Mouse (Mus musculus) cerebellum, postnatal 10 days (tissue): ENCODE results near the gene Ccr9.
"Not testable (repeated sequence)": the region's sequence is repeated elsewhere in the genome, so short reads cannot be mapped to it uniquely, and the experiment has no call there.

Experiments used
- DNase-seq, 2 experiments: peaks; one replicate each; pipeline ENCODE4 v3.0.0; 2021; ENCODE audit warnings: mixed read lengths in 2 of 2

Gene Ccr9

GRCm38 (mm10) chr9:123717186-123718008 is 39.2 kb downstream of the Ccr9 start, which contains the start of gene Lztfl1:
Lztfl1 (minus strand) TSS chr9:123717697.
- peak; percentile 97 to 98 for DNase-seq

DNA sequence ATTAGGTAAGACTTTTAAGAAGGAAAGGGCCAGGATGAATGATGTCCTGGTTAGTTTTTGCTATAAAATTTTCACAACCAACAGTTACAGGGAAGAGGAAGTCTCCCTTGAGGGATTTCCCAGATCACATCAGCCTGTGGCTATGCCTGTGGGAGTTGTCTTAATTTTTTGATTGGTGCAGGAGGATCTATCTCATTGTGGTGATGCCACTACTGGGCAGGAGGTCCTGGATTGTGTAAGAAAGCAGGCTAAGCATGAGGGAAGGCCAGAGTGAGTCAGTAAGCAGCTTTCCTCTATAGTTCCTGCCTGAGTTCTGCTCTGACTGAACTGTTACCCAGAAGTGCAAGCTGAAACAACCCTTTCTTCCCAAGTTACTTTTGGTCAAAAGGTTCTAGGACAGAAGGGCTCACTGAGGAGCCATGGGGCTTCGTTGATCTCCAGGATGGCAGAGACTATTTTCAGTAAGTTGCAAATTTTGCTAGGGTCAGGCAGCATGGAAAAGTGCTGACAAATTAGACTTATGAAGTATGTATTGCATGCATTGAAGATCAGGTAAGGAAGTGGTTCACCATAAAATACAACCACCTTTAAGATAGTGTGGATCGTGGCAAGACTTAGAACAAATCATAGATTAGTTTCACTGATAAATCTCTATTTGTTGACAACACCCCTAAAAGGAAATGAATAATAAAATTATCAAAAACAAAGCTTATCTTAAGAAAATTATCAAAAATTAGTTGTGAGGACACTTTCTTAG is 44.7 kb downstream of the Ccr9 start:
- DNase-seq = no peak

- DNase-seq = no peak
Measured at GRCm38 (mm10) chr9:123731271-123731670, 53.0 kb downstream of the Ccr9 start.

GRCm38 (mm10) chr9:123734133-123734532 is 55.9 kb downstream of the Ccr9 start:
- DNase-seq = no peak

- DNase-seq = no peak
Measured at GRCm38 (mm10) chr9:123740799-123741198, 62.6 kb downstream of the Ccr9 start.

- DNase-seq = not testable (repeated sequence)
Measured at GRCm38 (mm10) chr9:123749687-123750086, 71.4 kb downstream of the Ccr9 start.

DNA sequence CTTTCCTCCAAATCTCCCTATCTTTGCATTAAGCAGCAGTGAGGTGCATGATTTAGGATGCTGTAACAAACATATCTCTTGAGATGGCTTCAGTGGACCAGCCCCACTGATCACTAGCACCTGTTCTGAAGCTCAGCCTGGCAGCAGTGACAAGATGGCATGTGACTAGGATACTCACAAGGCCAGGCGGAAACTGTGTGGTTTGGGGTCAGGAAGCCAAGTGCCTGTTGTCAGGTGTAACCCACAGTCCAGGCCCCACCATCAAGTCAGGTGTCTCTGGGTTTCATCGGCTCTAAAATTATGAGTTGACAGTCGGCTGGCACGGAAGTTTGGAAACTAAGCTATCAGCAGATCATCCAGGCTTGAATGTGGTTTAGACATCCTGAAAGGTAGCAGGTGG is 76.1 kb downstream of the Ccr9 start:
- DNase-seq = no peak

GRCm38 (mm10) chr9:123756752-123757151 is 78.5 kb downstream of the Ccr9 start:
- no peak for DNase-seq

GRCm38 (mm10) chr9:123757326-123757725 is 79.1 kb downstream of the Ccr9 start:
- no peak for DNase-seq

- no peak for DNase-seq
Measured at GRCm38 (mm10) chr9:123758156-123758555, 79.9 kb downstream of the Ccr9 start.

DNA sequence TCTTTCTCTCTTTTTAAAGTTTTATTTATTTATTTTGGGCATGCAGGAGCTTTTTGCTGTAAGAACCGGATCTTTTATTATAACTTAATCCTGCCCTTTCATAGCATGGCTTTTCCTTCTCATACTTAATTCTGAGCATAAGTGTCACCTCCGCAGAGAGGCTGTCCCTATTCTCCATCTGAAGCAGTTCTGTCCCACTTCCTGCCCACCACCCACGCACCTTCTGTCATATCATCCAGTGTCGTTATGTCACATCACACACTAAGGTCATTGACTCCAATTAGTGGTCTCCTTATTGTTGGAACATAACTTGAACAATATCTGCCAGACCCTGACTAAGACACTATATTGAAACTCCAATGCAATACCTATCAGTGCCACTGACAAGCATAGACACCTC is 80.4 kb downstream of the Ccr9 start:
- no peak for DNase-seq

- no peak for DNase-seq
Measured at GRCm38 (mm10) chr9:123760806-123761205, 82.6 kb downstream of the Ccr9 start.

- no peak for DNase-seq
Measured at GRCm38 (mm10) chr9:123762886-123763285, 84.6 kb downstream of the Ccr9 start.

DNA sequence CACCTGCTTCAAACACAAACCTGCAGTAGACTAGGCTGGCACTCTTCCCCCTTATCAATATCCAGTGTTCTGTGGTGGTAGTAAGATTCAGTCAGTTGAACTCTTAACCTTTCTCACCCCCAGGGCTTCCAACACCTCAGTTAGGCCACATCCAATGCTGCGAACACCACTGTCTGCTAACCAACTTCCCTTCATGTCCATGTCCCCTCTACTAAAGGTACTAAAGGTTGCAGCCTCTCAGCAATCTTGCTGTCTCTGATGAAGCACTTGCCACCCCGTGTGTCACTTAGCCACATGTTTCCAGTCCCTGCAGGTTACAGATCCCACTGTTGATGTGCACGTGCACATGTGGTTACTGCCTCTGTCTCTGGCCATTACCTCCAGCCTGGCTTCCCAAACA is 85.5 kb downstream of the Ccr9 start:
- DNase-seq = no peak

DNA sequence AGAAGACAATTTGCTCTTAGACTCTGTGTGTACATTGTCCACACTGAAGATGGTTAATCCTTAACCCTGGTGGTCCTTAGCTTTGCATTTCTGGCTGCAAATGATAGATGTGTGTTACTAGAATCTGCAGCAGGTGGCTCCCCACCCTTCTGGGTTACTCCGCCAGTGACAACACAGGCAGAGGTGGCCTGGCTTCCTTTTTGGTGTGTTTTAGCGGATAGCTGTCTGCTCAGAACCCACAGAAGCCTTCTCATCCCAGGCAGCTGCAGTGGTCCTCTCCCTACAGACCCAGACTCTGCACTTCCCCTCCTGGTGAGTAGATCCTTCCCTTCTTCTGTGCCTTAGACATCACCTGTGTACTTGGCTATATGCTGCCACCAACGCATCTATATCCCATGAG is 88.8 kb downstream of the Ccr9 start:
- DNase-seq = no peak

GRCm38 (mm10) chr9:123768443-123768842 is 90.2 kb downstream of the Ccr9 start:
- no peak for DNase-seq

- DNase-seq = no peak
Measured at GRCm38 (mm10) chr9:123769532-123769931, 91.3 kb downstream of the Ccr9 start.

- peak; percentile 14 to 20 for DNase-seq
Measured at GRCm38 (mm10) chr9:123773299-123773698, 95.1 kb downstream of the Ccr9 start.

DNA sequence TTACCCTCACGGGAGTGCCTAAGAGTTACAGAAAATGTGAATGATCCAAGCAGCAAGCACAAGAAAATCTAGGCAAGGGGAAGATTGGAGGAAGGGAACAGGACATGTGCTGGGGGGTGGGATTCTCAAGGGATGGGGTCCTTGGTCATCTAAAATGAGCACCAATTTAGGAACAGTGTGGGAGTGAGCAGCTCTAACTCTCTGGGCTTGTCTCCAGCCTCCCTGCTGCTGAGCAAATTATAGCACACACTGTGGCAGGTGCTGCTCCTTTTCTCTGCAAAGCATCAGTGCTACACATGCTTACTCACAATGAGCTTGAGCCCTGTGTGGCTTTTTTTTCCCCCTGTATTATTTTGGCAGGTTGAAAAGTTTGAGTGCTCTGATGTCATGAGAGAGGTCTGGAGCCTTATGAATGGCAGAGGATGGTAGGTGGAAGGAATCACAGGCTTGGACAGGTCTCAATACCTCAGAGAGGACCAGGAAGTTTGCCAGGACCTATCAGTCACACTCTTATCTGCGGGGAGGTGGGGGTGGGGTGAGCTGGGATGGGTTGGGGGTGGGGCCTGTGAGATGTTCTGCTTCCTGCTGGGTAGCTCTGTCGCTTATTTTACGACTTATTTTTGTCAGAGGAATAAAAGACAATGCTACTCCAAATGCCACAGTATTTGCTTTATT is 110.8 kb downstream of the Ccr9 start:
- peak; percentile 4 to 37 for DNase-seq

GRCm38 (mm10) chr9:123796174-123796573 is 117.9 kb downstream of the Ccr9 start:
- DNase-seq = peak; percentile 53 to 57

DNA sequence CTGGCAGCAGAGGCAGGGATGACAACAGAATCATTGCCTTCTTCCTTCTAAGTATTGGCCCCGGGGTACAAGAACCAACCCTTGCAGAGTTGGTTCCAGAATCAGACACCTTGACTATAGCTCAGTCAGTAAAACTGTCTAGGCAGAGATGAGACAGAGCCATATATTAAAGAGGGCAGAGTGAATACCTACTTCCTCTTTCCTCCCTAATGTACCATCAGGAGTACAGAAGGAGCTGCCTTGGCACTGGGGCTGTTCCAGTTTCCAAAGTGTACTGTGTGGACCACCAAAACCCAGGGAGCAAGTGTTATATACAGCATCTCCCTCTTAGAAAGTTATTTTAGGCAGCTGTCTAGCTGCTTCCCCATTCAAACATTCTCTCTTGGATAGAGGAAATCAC is 123.3 kb downstream of the Ccr9 start:
- no peak for DNase-seq

- no peak for DNase-seq
Measured at GRCm38 (mm10) chr9:123802421-123802820, 124.2 kb downstream of the Ccr9 start.

GRCm38 (mm10) chr9:123802896-123803295 is 124.7 kb downstream of the Ccr9 start:
- no peak for DNase-seq
